Mouse (Mus musculus) spleen, postnatal 36 days (tissue): ENCODE data around the gene Lrrc23.

Source experiments
- DNase-seq, 2 experiments: peaks; one replicate each; pipeline ENCODE4 v3.0.0; 2022; ENCODE audit warnings: low spot score in 2 of 2, mixed read lengths in 1 of 2

The Lrrc23 gene

DNA sequence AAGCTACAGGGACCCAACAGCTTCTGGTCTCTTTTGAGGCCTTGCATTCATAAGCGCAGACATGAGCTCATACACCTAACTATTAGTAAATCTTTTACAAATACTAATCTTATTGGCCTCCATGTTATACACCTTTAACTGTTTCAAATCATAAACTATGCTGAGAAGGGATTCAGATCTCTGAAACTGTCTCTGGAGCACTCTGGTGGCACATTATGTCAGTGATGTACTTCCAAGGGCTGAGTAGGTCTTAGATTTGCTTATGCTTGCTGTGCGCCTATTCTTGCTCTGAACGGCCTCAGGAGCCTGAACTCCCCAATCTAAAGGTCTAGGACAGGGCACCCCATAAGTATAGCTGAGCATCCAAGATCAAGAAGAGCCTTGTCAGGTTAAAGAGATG lies 37.7 kb downstream of the Lrrc23 start:
- DNase-seq, result no peak

- peak; percentile 89 to 91 for DNase-seq
These were observed 38.4 kb downstream of the Lrrc23 start, which contains the start of gene Grcc10 for GRCm38 (mm10) chr6:124740888-124741761. Grcc10 (minus strand) TSS chr6:124741374.

DNA sequence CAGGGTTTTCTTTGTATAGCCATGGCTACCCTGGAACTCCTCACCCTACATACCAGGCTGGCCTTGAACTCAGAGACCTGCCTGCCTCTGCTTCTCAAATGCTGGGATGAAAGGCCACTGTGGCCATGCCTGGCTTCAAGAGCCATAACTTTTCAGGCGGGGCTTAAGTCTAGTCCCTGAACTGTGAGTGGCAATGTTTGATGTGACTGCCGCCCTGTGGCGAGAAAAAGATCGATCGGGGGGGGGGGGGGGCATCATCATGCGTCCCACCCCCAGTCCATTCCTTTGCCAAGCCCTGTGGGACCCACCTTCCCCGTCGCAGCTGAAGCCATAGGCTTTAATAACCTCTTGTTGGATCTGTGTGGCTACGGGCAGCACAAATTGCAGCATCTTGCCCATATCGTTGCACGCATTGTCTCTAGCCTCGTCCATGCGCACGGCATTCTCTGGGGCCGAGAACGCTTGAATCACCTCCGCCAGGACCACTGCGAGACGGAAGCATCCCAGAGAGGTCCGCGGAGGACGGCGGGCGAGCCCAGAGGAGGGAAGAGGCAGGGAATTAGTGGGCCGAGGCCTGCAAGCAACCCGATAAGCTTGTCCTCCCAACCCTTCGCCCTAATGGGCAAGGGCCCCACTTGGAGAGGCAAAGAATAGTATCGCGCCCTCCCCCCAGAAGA lies 39.2 kb downstream of the Lrrc23 start:
- DNase-seq, result peak; percentile 59 to 68

DNA sequence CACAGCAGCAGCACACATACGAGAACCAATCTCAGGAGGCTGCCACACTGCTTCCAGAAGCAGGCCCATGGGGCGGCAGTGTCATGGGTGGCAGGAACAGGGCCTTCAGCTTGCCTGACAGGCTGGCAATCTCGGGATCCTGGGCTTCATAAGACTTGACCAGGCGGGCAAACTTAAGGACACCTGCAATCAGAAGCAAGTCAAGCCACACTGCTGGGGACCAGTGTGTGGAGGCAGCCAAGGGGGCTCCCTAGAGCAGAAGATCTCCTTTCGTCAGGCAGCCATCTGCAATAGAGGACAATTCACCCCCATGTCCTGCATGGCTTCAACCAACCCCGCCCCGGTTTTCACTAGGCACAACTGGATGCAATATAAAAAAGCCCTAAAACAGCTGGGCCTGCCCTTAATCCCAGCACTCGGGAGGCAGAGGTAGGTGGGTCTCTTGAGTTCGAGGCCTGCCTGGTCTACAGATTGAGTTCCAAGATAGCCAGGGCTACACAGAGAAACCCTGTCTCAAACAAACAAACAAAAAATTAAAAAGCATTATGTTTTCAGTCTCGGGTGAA lies 40.2 kb downstream of the Lrrc23 start:
- DNase-seq, result no peak

- DNase-seq, result peak in 1 of 2 experiments; percentile 58
These were observed 41.0 kb downstream of the Lrrc23 start, which contains the start of gene Ptpn6 for GRCm38 (mm10) chr6:124738511-124739023. Ptpn6 (minus strand) TSS chr6:124738714.

- DNase-seq, result no peak
These were observed 42.5 kb downstream of the Lrrc23 start for GRCm38 (mm10) chr6:124737040-124737439.

GRCm38 (mm10) chr6:124734417-124734816 lies 45.1 kb downstream of the Lrrc23 start:
- no peak for DNase-seq

DNA sequence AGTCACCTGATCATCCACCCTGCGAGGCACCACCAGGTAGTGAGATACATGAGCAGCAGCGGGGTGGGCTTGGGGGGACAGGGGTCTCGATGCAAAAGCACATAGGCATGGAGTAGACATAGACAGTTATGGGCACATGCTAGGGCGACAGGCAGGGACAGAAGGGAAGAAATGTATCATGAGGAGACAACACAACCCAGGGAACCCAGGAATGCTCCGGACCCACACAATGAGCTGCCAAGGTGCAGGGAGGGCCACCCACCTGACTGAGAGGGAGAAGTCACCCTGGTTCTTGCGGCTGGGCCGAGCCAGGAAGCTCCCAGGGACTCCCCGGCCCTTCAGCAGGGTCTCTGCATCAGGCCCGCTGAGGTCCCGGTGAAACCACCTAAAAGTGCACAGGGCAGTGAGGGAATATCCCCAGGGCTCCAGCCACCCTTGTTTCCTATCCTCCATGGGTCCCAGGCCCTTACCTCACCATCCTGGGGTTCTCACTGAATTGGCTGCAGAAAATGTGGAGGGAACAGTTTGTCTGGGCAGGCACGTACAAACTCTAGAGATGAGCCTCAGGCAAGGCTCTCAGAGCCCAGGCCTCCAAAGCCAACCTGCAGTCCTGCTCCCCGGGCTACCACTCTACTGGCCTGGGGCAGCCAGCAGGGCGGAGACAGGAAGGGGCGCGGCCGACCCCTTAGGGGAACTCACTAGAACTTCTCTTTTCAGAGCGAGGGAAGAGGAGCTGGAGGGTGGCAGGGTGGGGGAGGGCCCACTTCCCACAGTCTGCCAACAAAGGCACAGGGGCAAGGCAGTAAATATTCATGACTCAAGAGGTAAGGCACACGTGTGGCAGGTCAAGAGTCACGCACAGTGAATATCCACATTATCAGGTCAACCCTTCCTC lies 46.8 kb downstream of the Lrrc23 start:
- peak; percentile 96 for DNase-seq

- no peak for DNase-seq
These were observed 48.5 kb downstream of the Lrrc23 start for GRCm38 (mm10) chr6:124731038-124731437.

- DNase-seq, result peak; percentile 86 to 91
These were observed 49.4 kb downstream of the Lrrc23 start for GRCm38 (mm10) chr6:124729850-124730705.

GRCm38 (mm10) chr6:124728621-124729020 lies 50.9 kb downstream of the Lrrc23 start:
- no peak for DNase-seq

DNA sequence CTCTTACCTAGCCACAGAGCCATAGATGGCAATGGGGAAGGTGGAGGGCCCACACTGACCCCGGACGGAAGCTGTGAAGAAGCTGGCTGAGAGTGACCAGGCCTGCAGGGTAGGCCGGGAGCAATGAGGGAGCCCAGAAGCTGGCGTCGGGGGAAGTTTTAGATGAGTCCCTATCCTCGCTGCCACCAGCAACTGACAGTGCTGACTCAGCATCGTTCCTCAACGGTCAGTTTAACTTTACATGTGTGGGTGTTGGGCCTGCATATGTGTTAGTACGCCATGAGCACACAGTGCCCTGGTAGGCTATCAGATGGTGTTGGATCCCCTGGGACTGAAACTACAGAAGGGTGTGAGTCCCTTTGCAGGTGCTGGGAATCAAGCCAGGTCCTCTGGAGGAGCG lies 55.1 kb downstream of the Lrrc23 start:
- no peak for DNase-seq

GRCm38 (mm10) chr6:124723541-124723940 lies 56.0 kb downstream of the Lrrc23 start:
- DNase-seq, result peak; percentile 79 to 86

DNA sequence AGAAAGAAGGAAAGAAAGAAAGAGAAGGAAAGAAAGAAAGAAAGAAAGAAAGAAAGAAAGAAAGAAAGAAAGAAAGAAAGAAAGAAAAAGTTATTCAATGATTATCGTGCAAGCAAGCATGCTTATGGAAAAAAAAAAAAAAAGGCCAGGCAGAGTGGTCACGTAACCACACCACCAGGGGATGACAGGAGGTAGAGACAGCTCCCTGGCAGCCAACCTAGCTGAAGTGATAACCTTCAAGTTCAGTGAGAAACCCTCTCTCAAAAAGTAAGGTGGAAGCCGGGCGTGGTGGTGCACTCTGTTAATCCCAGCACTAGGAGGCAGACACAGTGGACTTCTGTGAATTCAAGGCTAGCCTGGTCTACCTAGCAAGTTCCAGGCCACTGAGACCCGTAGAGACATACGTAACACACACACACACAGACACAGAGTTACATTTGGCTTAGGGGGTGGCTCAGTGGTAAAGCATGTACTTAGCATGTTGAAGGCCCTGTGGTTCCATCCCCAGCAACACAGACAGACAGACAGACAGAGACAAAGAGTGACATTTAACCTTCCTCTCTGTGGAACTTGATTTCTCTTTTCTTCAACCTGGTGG lies 56.6 kb downstream of the Lrrc23 start:
- DNase-seq, result no peak

DNA sequence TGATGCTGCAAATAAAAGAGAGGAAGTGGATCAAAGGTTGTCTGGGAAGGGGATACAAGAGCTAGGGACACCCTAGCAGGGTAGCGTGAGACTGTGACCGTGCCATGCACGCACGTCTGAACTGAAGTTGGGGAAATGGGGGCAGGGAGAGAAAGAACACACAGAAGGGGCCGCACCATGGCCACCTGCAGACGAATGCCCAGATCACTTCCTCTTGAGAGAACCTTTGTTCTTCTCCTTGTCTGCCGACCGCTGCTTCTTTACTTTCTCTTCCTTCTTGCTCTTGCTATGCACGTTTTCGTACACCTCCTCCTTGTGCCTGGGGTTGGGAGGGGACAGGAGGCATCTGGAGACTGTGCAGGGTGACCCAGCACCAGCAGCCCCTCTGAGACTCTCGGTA lies 58.6 kb downstream of the Lrrc23 start:
- peak; percentile 84 to 86 for DNase-seq
